In the genomic region with DNA sequence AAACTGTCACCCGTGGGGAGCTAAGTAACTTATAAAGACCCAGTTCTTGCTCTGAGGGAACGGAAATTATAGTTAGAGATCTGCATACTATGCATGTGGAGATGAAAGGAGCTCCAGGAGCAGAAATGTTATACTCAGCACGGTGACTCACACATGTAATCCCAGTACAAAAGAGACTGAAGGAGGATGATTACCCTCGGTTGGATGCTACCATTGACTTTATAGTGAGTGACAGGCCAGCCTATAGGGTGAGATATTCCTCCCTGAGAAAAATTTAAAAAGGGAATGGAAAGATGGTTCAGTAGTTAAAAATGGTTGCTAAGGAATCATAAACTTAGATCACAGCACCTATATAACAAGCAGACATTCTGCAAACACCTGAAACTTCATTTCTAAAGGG, we compare ENCODE assay signal across 30 mouse cellular contexts.
"Had no signal": no experiment of that assay in that cellular context is flagged by ENCODE, and none has a peak within 500 bp of the region (broad histone marks: within the 10 kb centered on the region; RNA-seq: fewer than 3 reads in every experiment).

No protein-coding gene starts in this region.

- DNase-seq: left cerebral cortex, postnatal 4 days; liver; liver, embryonic 13.5 days; liver, postnatal 0 days; lung, adult 18-20 months; lung, postnatal 10 days; lung, postnatal 14 days; lung, postnatal 36 days; lung, postnatal 4 days; midbrain, embryonic 14.5 days had no signal

- H3K36me3 ChIP-seq: limb, embryonic 10.5 days; limb, embryonic 12.5 days; limb, embryonic 13.5 days; limb, embryonic 15.5 days; liver, embryonic 12.5 days; liver, embryonic 13.5 days; liver, embryonic 15.5 days; midbrain, embryonic 10.5 days; midbrain, embryonic 12.5 days; midbrain, embryonic 13.5 days; midbrain, embryonic 15.5 days had no signal

- H3K4me3 ChIP-seq: left cerebral cortex, adult 2 months; limb, embryonic 10.5 days; limb, embryonic 12.5 days; limb, embryonic 13.5 days; limb, embryonic 15.5 days; liver, embryonic 12.5 days; liver, embryonic 13.5 days; liver, embryonic 15.5 days; megakaryocyte, embryonic 14.5 days; midbrain, embryonic 10.5 days; midbrain, embryonic 12.5 days; midbrain, embryonic 13.5 days; midbrain, embryonic 15.5 days; myocyte had no signal

- H3K27ac ChIP-seq: left cerebral cortex, adult 2 months; limb, embryonic 10.5 days; limb, embryonic 12.5 days; limb, embryonic 13.5 days; limb, embryonic 15.5 days; liver, embryonic 12.5 days; liver, embryonic 13.5 days; liver, embryonic 14.5 days; liver, embryonic 15.5 days; macrophage; midbrain, embryonic 10.5 days; midbrain, embryonic 12.5 days; midbrain, embryonic 13.5 days; midbrain, embryonic 15.5 days had no signal

- H3K27me3 ChIP-seq: limb, embryonic 12.5 days; limb, embryonic 13.5 days; limb, embryonic 15.5 days; liver, embryonic 12.5 days; liver, embryonic 13.5 days; liver, embryonic 15.5 days; megakaryocyte, embryonic 14.5 days; midbrain, embryonic 12.5 days; midbrain, embryonic 13.5 days; midbrain, embryonic 15.5 days had no signal

- H3K4me1 ChIP-seq: limb, embryonic 10.5 days; limb, embryonic 12.5 days; limb, embryonic 13.5 days; limb, embryonic 15.5 days; liver, embryonic 12.5 days; liver, embryonic 13.5 days; liver, embryonic 15.5 days; megakaryocyte, embryonic 14.5 days; midbrain, embryonic 10.5 days; midbrain, embryonic 12.5 days; midbrain, embryonic 13.5 days; midbrain, embryonic 15.5 days had no signal

- ATAC-seq: liver, embryonic 12.5 days; liver, postnatal 0 days; lung, postnatal 0 days; midbrain, embryonic 13.5 days; midbrain, embryonic 15.5 days; midbrain, embryonic 16.5 days had no signal

- H3K9me3 ChIP-seq: limb, embryonic 10.5 days; limb, embryonic 12.5 days; limb, embryonic 13.5 days; limb, embryonic 15.5 days; liver, embryonic 12.5 days; liver, embryonic 13.5 days; liver, embryonic 15.5 days; midbrain, embryonic 10.5 days; midbrain, embryonic 12.5 days; midbrain, embryonic 13.5 days; midbrain, embryonic 15.5 days had no signal

- H3K9ac ChIP-seq: limb, embryonic 12.5 days; limb, embryonic 13.5 days; limb, embryonic 15.5 days; liver, embryonic 12.5 days; liver, embryonic 13.5 days; liver, embryonic 14.5 days; liver, embryonic 15.5 days; liver, postnatal 0 days; lung, embryonic 14.5 days; midbrain, embryonic 12.5 days; midbrain, embryonic 13.5 days; midbrain, embryonic 15.5 days had no signal

- H3K4me2 ChIP-seq: limb, embryonic 12.5 days; limb, embryonic 13.5 days; limb, embryonic 15.5 days; liver, embryonic 11.5 days; liver, embryonic 12.5 days; liver, embryonic 13.5 days; liver, embryonic 15.5 days; lung, embryonic 14.5 days; midbrain, embryonic 11.5 days; midbrain, embryonic 12.5 days; midbrain, embryonic 13.5 days; midbrain, embryonic 15.5 days had no signal
